Mouse (Mus musculus) megakaryocyte, adult 5-6 weeks (primary cell): ENCODE results near the gene Crat. TPM values are rescaled to one million over a fixed set of nuclear protein-coding genes. Genes with fewer than 3 reads are reported as not detected.
"Not testable (repeated sequence)": the region's sequence is repeated elsewhere in the genome, so short reads cannot be mapped to it uniquely, and the experiment has no call there.

ENCODE experiments used
- ATAC-seq: 2 replicates; pipeline ENCODE4 v1.8.0; 2016; ENCODE audit warnings: mild to moderate bottlenecking, inconsistent platforms; ENCODE audit not compliant: poor library complexity, severe bottlenecking
- total RNA-seq, 2 experiments: library from RNA; stranded (forward) in 1 of 2; stranded (reverse) in 1 of 2; fragments of 153-499, 151-499 nt in 1 of 2; fragments of 221-1000, 200-1000 nt in 1 of 2; gene quantifications; 2 replicates each; pipeline versions ENCODE4 v1.2.3 to v1.2.4; 2015 to 2017

The Crat gene
- total RNA-seq, 2 experiments from 2014 or later, result 13.9 to 29.6 TPM

- peak; percentile 78 for ATAC-seq
These were observed 25.3 kb upstream of the Crat start for GRCm38 (mm10) chr2:30440701-30441517.

- ATAC-seq, result no peak
These were observed 24.6 kb upstream of the Crat start for GRCm38 (mm10) chr2:30440211-30440700.

- no peak for ATAC-seq
These were observed 24.0 kb upstream of the Crat start for GRCm38 (mm10) chr2:30439631-30440030.

DNA sequence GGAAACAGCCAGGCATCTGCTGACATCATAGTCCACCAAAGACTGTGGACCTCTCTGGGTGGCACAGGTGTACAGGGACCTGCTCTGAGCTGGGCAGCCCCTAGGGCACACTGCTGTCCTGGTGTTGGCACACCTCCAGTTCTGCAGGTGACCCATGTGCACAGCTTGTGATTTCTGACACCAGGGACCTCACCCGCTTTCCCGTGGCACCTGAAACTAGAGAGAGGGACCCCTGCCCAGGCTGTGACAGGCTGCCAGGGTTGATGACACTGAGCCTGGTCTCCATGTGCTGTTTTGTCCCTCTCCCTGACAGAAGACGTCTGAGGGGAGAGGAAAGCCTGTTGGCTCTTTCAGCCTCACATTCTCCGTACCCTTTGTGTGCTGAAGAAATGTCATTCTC lies 22.2 kb upstream of the Crat start:
- no peak for ATAC-seq

GRCm38 (mm10) chr2:30436809-30437208 lies 21.2 kb upstream of the Crat start:
- ATAC-seq, result no peak

GRCm38 (mm10) chr2:30436156-30436545 lies 20.5 kb upstream of the Crat start:
- ATAC-seq, result no peak

DNA sequence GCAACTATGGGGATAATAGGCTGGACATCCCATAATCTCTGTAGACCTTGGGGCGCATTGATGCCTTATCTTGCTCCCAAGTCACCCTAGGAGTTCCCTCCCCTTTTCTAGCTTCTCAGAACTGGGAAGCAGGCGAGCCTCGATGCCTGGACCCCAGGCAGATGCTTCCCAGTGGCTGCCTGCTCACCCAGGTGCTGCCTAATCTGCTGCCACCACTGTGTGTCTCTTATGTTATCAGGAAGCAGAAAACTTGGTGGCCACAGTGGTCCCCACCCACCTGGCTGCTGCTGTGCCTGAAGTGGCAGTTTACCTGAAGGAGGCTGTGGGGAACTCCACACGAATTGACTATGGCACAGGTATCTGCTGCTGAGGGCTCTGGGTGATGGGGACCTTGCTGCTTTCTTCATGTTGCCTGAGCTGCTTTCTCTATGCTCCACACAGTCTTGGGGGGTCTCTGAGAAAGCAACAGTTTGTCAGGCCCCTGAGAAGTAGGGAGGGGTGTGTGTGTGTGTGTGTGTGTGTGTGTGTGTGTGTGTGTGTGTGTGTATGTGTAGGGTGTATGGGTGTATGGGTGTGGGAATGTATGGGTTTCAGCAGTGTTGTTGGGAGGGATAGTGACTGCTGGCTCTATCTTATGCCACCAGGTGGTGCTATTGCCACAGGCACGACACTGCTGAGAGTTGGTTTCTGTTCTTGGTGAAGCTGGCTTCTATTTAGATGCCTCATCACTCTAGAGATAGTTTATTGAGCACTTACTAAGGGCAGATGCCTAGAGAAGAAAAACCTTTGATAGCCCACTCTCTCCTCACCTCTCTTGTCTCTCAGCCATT lies 19.9 kb upstream of the Crat start:
- ATAC-seq, result peak; percentile 79

DNA sequence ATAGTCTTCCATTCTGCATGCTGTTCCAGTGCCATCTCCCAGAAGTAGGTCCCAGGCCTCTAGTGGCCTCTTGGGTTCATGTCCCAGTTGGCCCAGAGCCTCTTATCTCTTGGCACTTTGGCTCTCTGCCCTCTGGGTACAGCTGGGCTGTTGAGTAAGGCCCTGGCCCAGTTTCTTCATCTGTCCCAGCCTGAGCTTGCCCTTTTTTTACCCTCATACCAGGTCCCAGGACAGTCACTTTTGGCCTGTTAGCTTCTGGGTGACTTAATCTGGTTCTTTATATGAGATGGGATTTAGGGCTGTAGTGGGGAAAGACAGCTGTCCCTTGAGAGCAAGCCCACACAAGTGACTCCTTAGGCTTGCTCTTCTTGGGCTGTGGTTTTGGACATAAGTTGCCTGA lies 13.5 kb upstream of the Crat start:
- ATAC-seq, result no peak

GRCm38 (mm10) chr2:30421432-30421831 lies 5.8 kb upstream of the Crat start:
- no peak for ATAC-seq

DNA sequence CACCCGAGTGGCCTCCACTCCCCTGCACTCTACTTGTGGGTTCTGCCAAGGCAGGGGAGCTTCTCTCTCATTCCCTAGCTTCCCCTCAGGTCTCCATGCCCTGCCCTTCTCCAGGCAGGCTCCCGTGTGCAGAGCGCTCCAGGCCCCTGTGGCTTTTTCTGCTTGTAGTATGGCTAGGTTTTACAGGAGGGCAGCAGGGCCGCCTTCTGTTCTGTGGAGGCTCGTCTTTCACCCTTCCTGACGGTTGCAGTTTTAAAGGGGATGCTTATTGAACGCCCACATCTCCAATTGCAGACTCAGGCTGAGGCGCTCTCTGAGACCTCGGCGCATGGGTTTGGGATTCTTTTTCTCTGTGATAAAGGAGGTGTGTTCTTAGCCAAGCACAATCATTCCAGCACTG lies 3.5 kb upstream of the Crat start:
- ATAC-seq, result no peak

GRCm38 (mm10) chr2:30418259-30418658 lies 2.6 kb upstream of the Crat start:
- no peak for ATAC-seq

GRCm38 (mm10) chr2:30417595-30418165 lies 2.1 kb upstream of the Crat start:
- ATAC-seq, result no peak

GRCm38 (mm10) chr2:30417154-30417553 lies 1.5 kb upstream of the Crat start:
- ATAC-seq, result not testable (repeated sequence)

- no peak for ATAC-seq
These were observed 994 bp upstream of the Crat start for GRCm38 (mm10) chr2:30416649-30416965.

GRCm38 (mm10) chr2:30415936-30416648 lies 479 bp upstream of the Crat start, which contains the start of gene Ptpa:
Gene Ptpa (plus strand): TSS chr2:30416039.
- peak; percentile 83 for ATAC-seq

DNA sequence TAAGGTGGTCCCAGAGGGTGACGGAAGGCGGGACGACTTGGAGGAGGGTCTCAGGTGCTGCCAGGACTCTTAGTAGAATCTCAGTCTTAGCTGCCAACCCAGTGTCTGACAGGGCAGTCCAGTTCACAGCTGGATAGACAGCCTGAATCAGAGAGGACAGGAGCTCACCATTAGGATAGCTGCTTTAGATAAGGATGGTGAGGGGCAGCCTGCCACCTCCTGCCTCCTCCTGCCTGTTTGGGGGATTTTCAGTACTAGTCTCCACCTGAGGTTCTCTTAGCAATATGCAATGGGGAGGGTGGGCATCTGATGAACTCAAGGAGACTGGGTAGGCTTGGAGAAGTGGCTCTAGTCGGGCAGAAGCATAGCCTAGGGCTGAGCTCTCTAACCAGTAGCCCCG lies 932 bp downstream of the Crat start:
- no peak for ATAC-seq

DNA sequence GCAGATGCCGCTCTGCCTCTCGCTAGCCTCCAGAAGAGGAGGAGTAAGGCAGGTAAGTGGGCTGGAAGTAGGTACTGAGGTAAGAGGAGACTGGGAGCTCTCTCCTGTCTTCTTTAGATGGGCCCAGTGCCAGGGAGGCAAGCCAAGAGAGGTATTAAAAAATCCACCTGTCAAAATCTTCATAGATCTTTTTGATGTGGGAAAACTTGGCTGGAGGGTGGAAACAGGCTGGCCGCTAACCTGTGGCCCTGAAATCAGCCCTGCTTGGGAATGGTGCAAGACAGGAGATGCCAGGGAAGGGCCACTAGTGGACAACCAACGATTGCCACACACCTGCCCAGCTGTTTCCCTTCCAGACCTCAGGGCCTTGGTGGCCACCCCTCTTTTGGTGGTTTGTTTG lies 1.5 kb downstream of the Crat start:
- ATAC-seq, result no peak

DNA sequence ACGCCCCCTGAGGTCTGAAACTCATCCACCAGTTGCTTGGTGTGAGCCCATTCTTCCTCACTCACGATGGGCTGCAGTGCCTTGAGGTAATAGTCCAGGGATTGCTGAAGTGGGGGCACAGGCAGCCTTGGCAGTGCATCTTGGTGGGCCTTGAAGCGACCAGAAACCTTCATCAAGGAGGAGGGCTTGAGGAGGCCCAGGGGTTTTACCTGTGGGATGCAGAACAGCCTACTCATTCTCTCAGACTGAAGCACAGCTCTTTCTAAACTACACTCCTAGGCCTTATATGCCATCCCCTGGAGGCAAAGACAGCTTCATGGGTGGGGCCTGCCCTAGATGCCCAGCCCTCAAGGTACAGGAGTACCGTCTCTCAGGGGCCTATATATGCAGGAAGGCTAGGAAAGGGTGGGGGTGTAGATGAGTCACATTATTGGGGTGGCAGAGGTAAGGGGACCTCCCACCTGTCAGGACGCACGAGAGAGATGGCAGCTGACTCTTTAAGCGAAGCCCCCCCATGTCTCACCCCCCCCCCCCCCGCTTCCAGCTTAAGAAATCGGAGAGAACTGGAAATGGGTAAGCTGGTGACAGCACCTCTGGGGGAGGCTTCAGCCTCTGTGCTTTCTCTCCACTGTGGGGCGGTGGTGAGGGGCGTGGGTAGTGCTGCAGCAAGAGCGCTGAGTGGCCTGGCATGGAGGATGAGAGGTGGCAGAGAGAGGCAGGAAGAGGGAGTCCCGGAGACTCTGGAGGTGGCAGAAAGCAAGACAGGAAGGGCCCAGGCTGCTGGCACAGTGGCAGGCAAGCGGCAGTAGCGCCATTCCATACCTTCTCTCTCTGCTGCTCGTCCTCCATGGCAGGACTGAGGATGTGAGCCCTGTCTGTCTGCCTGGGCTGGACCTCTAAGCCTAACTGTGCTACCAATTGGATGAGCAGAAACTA lies 2.3 kb downstream of the Crat start:
- no peak for ATAC-seq

GRCm38 (mm10) chr2:30409454-30410176 lies 6.0 kb downstream of the Crat start:
- no peak for ATAC-seq
